13 mouse cellular contexts compared by ENCODE assay signal in genomic region chr5:142417104-142417503, GRCm38 (mm10). TPM values are rescaled to one million over a fixed set of nuclear protein-coding genes. Genes with fewer than 3 reads are reported as not detected.
DNase-seq lines count a peak whose midpoint lies in the region; ATAC-seq and TF ChIP-seq lines count a peak whose summit lies in the region.
"Had no signal": no experiment of that assay in that cellular context is flagged by ENCODE, and none has a peak within 500 bp of the region (broad histone marks: within the 10 kb centered on the region; RNA-seq: fewer than 3 reads in every experiment).

No protein-coding gene starts in this region.

- TF ChIP-seq POLR2A in liver, adult 2 months (IDR thresholded peaks at IDR 0.05; ENCODE audit: extremely low read depth, insufficient read depth, low read length), result no peak
- TF ChIP-seq POLR2A in CH12.LX (IDR thresholded peaks at IDR 0.05; ENCODE audit: low read depth, low read length), result no peak

- intact Hi-C loops in heart, postnatal 14 days (cut with DNase I), result no loop called here

- H3K27ac ChIP-seq in heart, embryonic 10.5 days, result peak overlapping the region; percentile 85
- H3K27ac ChIP-seq in liver, adult 2 months (replicated peaks; ENCODE audit: insufficient read depth, low read depth, low read length), result peak overlapping the region; percentile 80
- peak overlapping the region; percentile 85 for H3K27ac ChIP-seq in CH12.LX (ENCODE audit: insufficient read depth, low read depth)
- H3K27ac ChIP-seq in liver, postnatal 0 days (ENCODE audit: low read depth), result peak overlapping the region; percentile 84
- H3K27ac ChIP-seq: embryonic facial prominence, embryonic 12.5 days; liver, embryonic 14.5 days had no signal

- in situ Hi-C loops in CH12.LX (cut with MboI; ENCODE audit: low pct_ligation_motif_present, low pct_unique_long_range_greater_than_20kb, low sequenced_read_pairs), result no loop called here

- 0 out of 2 replicates have a peak, but pooled peaks have one; percentile 20 for ATAC-seq in liver, postnatal 0 days

- H3K9ac ChIP-seq in liver, adult 2 months (ENCODE audit: low read depth, low read length), result no peak overlapping the region
- H3K9ac ChIP-seq in CH12.LX (ENCODE audit: insufficient read depth, low read depth), result peak overlapping the region; percentile 42; the same call in 1 of the 2 replicates
- H3K9ac ChIP-seq in liver, postnatal 0 days (replicated peaks), result no peak overlapping the region
- H3K9ac ChIP-seq: embryonic facial prominence, embryonic 12.5 days had no signal

- no peak for TF ChIP-seq CTCF in liver, adult 2 months (IDR thresholded peaks at IDR 0.05; ENCODE audit: low read depth, low read length)
- TF ChIP-seq CTCF in CH12.LX (conservative IDR thresholded peaks at IDR 0.05 in 1 of 2, IDR thresholded peaks at IDR 0.05 in 1 of 2; ENCODE audit: low read depth in 2 of 2, low read length in 2 of 2), result no peak
- TF ChIP-seq CTCF in liver, postnatal 0 days (IDR thresholded peaks at IDR 0.05; ENCODE audit: low read depth), result no peak

- no peak overlapping the region for H3K4me3 ChIP-seq in heart, embryonic 10.5 days
- no peak overlapping the region for H3K4me3 ChIP-seq in liver, adult 2 months (ENCODE audit: insufficient read depth, low read depth, low read length)
- H3K4me3 ChIP-seq in CH12.LX (replicated peaks in 1 of 3; ENCODE audit: low read depth in 2 of 3, low read length in 2 of 3, poor library complexity in 1 of 3), result peak overlapping the region in 1 of 3 experiments; percentile 17
- no peak overlapping the region for H3K4me3 ChIP-seq in liver, postnatal 0 days (ENCODE audit: low read depth, low read length)
- H3K4me3 ChIP-seq: embryonic facial prominence, embryonic 12.5 days had no signal

- H3K9me3 ChIP-seq in heart, embryonic 10.5 days, result no peaks in the 10 kb centered on the region
- no peaks in the 10 kb centered on the region for H3K9me3 ChIP-seq in CH12.LX (replicated peaks; ENCODE audit: low read length)
- H3K9me3 ChIP-seq in liver, postnatal 0 days (ENCODE audit: low read length), result no peaks in the 10 kb centered on the region
- H3K9me3 ChIP-seq: embryonic facial prominence, embryonic 12.5 days had no signal

- no peaks in the 10 kb centered on the region for H3K27me3 ChIP-seq in heart, embryonic 10.5 days (ENCODE audit: insufficient read depth, poor library complexity, severe bottlenecking)
- no peaks in the 10 kb centered on the region for H3K27me3 ChIP-seq in liver, adult 2 months (ENCODE audit: control insufficient read depth, insufficient read depth, low read length)
- no peaks in the 10 kb centered on the region for H3K27me3 ChIP-seq in CH12.LX (replicated peaks)
- H3K27me3 ChIP-seq in liver, postnatal 0 days (ENCODE audit: insufficient read depth, low read length), result no peaks in the 10 kb centered on the region
- H3K27me3 ChIP-seq: embryonic facial prominence, embryonic 12.5 days had no signal

- peak overlapping the region; percentile 47 for H3K4me2 ChIP-seq in CH12.LX (ENCODE audit: insufficient read depth, low read depth, poor library complexity, severe bottlenecking)
- H3K4me2 ChIP-seq in liver, postnatal 0 days (ENCODE audit: low read depth, low read length), result no peak overlapping the region
- H3K4me2 ChIP-seq: embryonic facial prominence, embryonic 12.5 days had no signal

- H3K36me3 ChIP-seq in heart, embryonic 10.5 days, result peaks cover 26% of the 10 kb centered on the region
- no peaks in the 10 kb centered on the region for H3K36me3 ChIP-seq in liver, adult 2 months (ENCODE audit: control insufficient read depth, insufficient read depth, low read length)
- peaks cover 0 to 65% of the 10 kb centered on the region in 2 experiments for H3K36me3 ChIP-seq in CH12.LX (replicated peaks in 1 of 2; ENCODE audit: control insufficient read depth in 1 of 2, insufficient read depth in 1 of 2, low read length in 1 of 2)
- peaks cover 10% of the 10 kb centered on the region for H3K36me3 ChIP-seq in liver, postnatal 0 days (replicated peaks; ENCODE audit: insufficient read depth, low read length)

- no peak for TF ChIP-seq RAD21 in CH12.LX (IDR thresholded peaks at IDR 0.05; ENCODE audit: low read depth, low read length)

- dilution Hi-C loops in CH12.LX (cut with MboI; ENCODE audit: extremely low pct_ligation_motif_present, extremely low pct_unique_long_range_greater_than_20kb, low sequenced_read_pairs), result no loop called here

- TF ChIP-seq EP300 in CH12.LX (IDR thresholded peaks at IDR 0.05; ENCODE audit: low read length), result no peak
- no peak for TF ChIP-seq EP300 in liver, postnatal 0 days (IDR thresholded peaks at IDR 0.05; ENCODE audit: low read depth)

- DNase-seq in heart, embryonic 10.5 days (ENCODE audit: low spot score), result no peak
- no peak for DNase-seq in heart, postnatal 14 days
- DNase-seq in liver, adult 2 months (ENCODE audit: extremely low read depth, low read depth, low spot score), result peak; percentile 57
- DNase-seq in liver, result no peak
- DNase-seq in CH12.LX (ENCODE audit: extremely low read depth), result peak; percentile 34
- DNase-seq in liver, postnatal 0 days, result no peak
- no peak for DNase-seq in cerebellum, postnatal 36 days
- no peak for DNase-seq in layer of hippocampus, postnatal 25 days (ENCODE audit: extremely low spot score in 1 of 2, low spot score in 1 of 2)
- DNase-seq: adrenal gland, postnatal 25 days; cerebellum, postnatal 14 days; heart, postnatal 10 days had no signal

- H3K79me2 ChIP-seq in liver, adult 2 months (ENCODE audit: control insufficient read depth, insufficient read depth, low read length), result peaks cover 35% of the 10 kb centered on the region
- peaks cover 40% of the 10 kb centered on the region for H3K79me2 ChIP-seq in CH12.LX (replicated peaks; ENCODE audit: control insufficient read depth, extremely low read depth, insufficient read depth, poor library complexity, severe bottlenecking)

- H3K4me1 ChIP-seq in heart, embryonic 10.5 days, result peaks cover 95% of the 10 kb centered on the region
- peaks cover 42% of the 10 kb centered on the region for H3K4me1 ChIP-seq in liver, adult 2 months (ENCODE audit: control insufficient read depth, insufficient read depth, low read length)
- H3K4me1 ChIP-seq in CH12.LX (ENCODE audit: control insufficient read depth in 1 of 2, insufficient read depth in 2 of 2), result peaks cover 21 to 93% of the 10 kb centered on the region in 2 experiments
- H3K4me1 ChIP-seq in liver, postnatal 0 days (ENCODE audit: insufficient read depth), result peaks cover 50% of the 10 kb centered on the region

- WGBS in heart, embryonic 10.5 days, result 76% methylated on average over 3 of the region's 3 CpGs
- 31% methylated on average over 3 of the region's 3 CpGs for WGBS in liver, adult 2 months
- WGBS in liver, postnatal 0 days (ENCODE audit: insufficient replicate concordance), result 64% methylated on average over 3 of the region's 3 CpGs

TF ChIP-seq in CH12.LX, 34 proteins besides CTCF, POLR2A, EP300 and RAD21:
- TF ChIP-seq JUND (conservative IDR thresholded peaks at IDR 0.05; ENCODE audit: low read depth, low read length) (no peak), BHLHE40 (IDR thresholded peaks at IDR 0.05; ENCODE audit: low read depth, low read length) (0 out of 2 replicates have a peak, but pooled peaks have one; percentile 6)

RNA-seq across cellular contexts. Expression of gene Foxk1, which starts 15.8 kb away (rescaled TPM):
- 3.3 and 4.5 TPM in 2 replicates for polyA plus RNA-seq in heart, embryonic 10.5 days (2016; fragmentation: Nextera tagmentation; extraction: Ambion mirVana)
- total RNA-seq in heart, postnatal 14 days (2021), result 10 to 100 TPM; 16.7 to 17.5 TPM
- total RNA-seq in liver, adult 2 months (2014; rRNA removed), result 3.0 and 5.0 TPM in 2 replicates
- 7.2 and 7.6 TPM in 2 replicates for polyA plus RNA-seq in liver, adult 2 months (2012; rRNA removed)
- total RNA-seq in CH12.LX (2012; rRNA removed) (10.9 and 11.3 TPM in 2 replicates), CH12.LX (2014; rRNA removed) (5.3 and 5.6 TPM in 2 replicates)
- polyA plus RNA-seq in CH12.LX (2012; ENCODE audit: insufficient read length, low read depth), result 20.3 and 23.4 TPM in 2 replicates
- 1.7 TPM in 2 replicates for polyA plus RNA-seq in liver, postnatal 0 days (2015; fragmentation: Nextera tagmentation; extraction: Ambion mirVana)
- total RNA-seq in layer of hippocampus, postnatal 25 days (2021), result 10 to 100 TPM; 40.6 to 45.7 TPM

RNA-seq across cellular contexts. Expression of gene Ap5z1, which starts 46.6 kb away (rescaled TPM):
- 8.7 and 11.1 TPM in 2 replicates for polyA plus RNA-seq in heart, embryonic 10.5 days (2016; fragmentation: Nextera tagmentation; extraction: Ambion mirVana)
- total RNA-seq in heart, postnatal 14 days (2021), result 1 to 10 TPM; 5.9 to 8.7 TPM
- total RNA-seq in liver, adult 2 months (2014; rRNA removed), result 3.6 and 6.9 TPM in 2 replicates
- polyA plus RNA-seq in liver, adult 2 months (2012; rRNA removed), result 23.3 and 24.9 TPM in 2 replicates
- total RNA-seq in CH12.LX (2012; rRNA removed), result 11.3 and 11.8 TPM in 2 replicates
- total RNA-seq in CH12.LX (2014; rRNA removed), result 3.1 and 4.0 TPM in 2 replicates
- polyA plus RNA-seq in CH12.LX (2012; ENCODE audit: insufficient read length, low read depth), result 12.8 and 18.7 TPM in 2 replicates
- polyA plus RNA-seq in liver, postnatal 0 days (2015; fragmentation: Nextera tagmentation; extraction: Ambion mirVana), result 2.8 and 4.0 TPM in 2 replicates
- total RNA-seq in layer of hippocampus, postnatal 25 days (2021), result 10 to 100 TPM; 18.6 to 24.1 TPM

Comparison
In these comparisons a context has a peak if more than half of its experiments do, and no peak if none do; other contexts are left out.
1. DNase-seq: peak in liver, adult 2 months (single experiment) and CH12.LX (single experiment); none in heart, embryonic 10.5 days (single experiment), heart, postnatal 14 days (0 of 2), liver (single experiment), liver, postnatal 0 days (single experiment), cerebellum, postnatal 36 days (0 of 2) and layer of hippocampus, postnatal 25 days (0 of 2).
2. Peak in every context shown above with its lines, with median percentiles within 50 percentile points of each other: H3K27ac ChIP-seq.